Mouse (Mus musculus) lung, postnatal 0 days (tissue): ENCODE data around the gene Itga9. TPM values are rescaled to one million over a fixed set of nuclear protein-coding genes. Genes with fewer than 3 reads are reported as not detected.

Experiments
- ATAC-seq: fragments of 200-750 bp; cut with Nextera tagmentation; 2 replicates; pipeline ENCODE4 v1.8.0; 2017; ENCODE audit warnings: moderate library complexity
- DNase-seq: peaks from one replicate; pipeline ENCODE4 v3.0.0-alpha.2; 2016; ENCODE audit warnings: low spot score
- H3K27ac ChIP-seq: fragments of 300-500 bp; sonication (generic); 2 replicates; pipeline ENCODE4 v1.5.1; 2014; ENCODE audit warnings: antibody characterized with exemption, mild to moderate bottlenecking, low read length, mixed read lengths
- H3K27me3 ChIP-seq: fragments of 300-500 bp; sonication (generic); replicated peaks from 2 replicates; pipeline ENCODE4 v1.6.1; 2014; ENCODE audit warnings: low read length, mixed read lengths; ENCODE audit not compliant: insufficient read depth
- H3K36me3 ChIP-seq: fragments of 300-500 bp; sonication (generic); 2 replicates; pipeline ENCODE4 v1.6.1; 2014; ENCODE audit warnings: low read length, mixed read lengths; ENCODE audit not compliant: insufficient read depth
- H3K4me1 ChIP-seq: fragments of 300-500 bp; sonication (generic); 2 replicates; pipeline ENCODE4 v1.6.1; 2014; ENCODE audit warnings: antibody characterized with exemption, low read depth, low read length, mixed read lengths; ENCODE audit not compliant: insufficient read depth
- H3K4me2 ChIP-seq: fragments of 300-500 bp; sonication (generic); replicated peaks from 2 replicates; pipeline ENCODE4 v1.6.1; 2014; ENCODE audit warnings: low read depth, mild to moderate bottlenecking, low read length, moderate library complexity, mixed read lengths
- H3K4me3 ChIP-seq: fragments of 300-500 bp; sonication (generic); 2 replicates; pipeline ENCODE4 v1.5.1; 2014; ENCODE audit warnings: low read depth, low read length
- H3K9ac ChIP-seq: fragments of 300-500 bp; sonication (generic); replicated peaks from 2 replicates; pipeline ENCODE4 v1.6.1; 2014; ENCODE audit warnings: low read depth, mild to moderate bottlenecking
- H3K9me3 ChIP-seq: fragments of 300-500 bp; sonication (generic); 2 replicates; pipeline ENCODE4 v1.6.1; 2016; ENCODE audit warnings: low read length, mixed read lengths
- CTCF ChIP-seq: IDR thresholded peaks from 2 replicates; pipeline ENCODE4 v1.5.1; 2016; ENCODE audit warnings: antibody characterized with exemption, mild to moderate bottlenecking
- EP300 ChIP-seq: IDR thresholded peaks from 2 replicates; pipeline ENCODE4 v1.6.1; 2016; ENCODE audit warnings: antibody characterized with exemption, mild to moderate bottlenecking, control low read depth
- WGBS: fragments of 180-500 bp; shearing (Covaris S2); extraction: QIAGEN DNeasy Blood & Tissue Kit; methylation state at CpG from one replicate; pipeline ENCODE4 v1.1.7; 2014; 5-methylcytosine and 5-hydroxymethylcytosine counted together
- polyA plus RNA-seq: library from polyadenylated mRNA; unstranded; fragments of >200 nt; fragmentation: Nextera tagmentation; extraction: Ambion mirVana; gene quantifications from 2 replicates; pipeline ENCODE4 v1.2.1, GENCODE M21; 2015

Itga9 gene
- polyA plus RNA-seq, 1 experiment from 2014 or later: 24.2 TPM

- WGBS: 61% methylated on average over 4 of the region's 4 CpGs
Observed at GRCm38 (mm10) chr9:118587115-118587514, 19.4 kb upstream of the Itga9 start.

GRCm38 (mm10) chr9:118589249-118589648 lies 17.2 kb upstream of the Itga9 start:
- ATAC-seq: peak; percentile 15; the same call in 1 of the 2 replicates
- TF ChIP-seq CTCF: peak; percentile 82
- no peak for TF ChIP-seq EP300
- Histone ChIP-seq H3K4me1 (no peaks in the 10 kb centered on the region), H3K36me3 (no peaks in the 10 kb centered on the region), H3K27me3 (no peaks in the 10 kb centered on the region), H3K4me3 (no peak overlapping the region), H3K9me3 (no peaks in the 10 kb centered on the region), H3K4me2 (no peak overlapping the region), H3K9ac (no peak overlapping the region), H3K27ac (no peak overlapping the region)
- peak; percentile 71 for DNase-seq
- 14% methylated on average over 3 of the region's 3 CpGs for WGBS

More at GRCm38 (mm10) chr9:118587115-118587514, 19.4 kb upstream of the Itga9 start:
- DNase-seq: no peak
- no peak for ATAC-seq
- Histone ChIP-seq H3K36me3 (no peaks in the 10 kb centered on the region), H3K4me3 (no peak overlapping the region), H3K4me1 (no peaks in the 10 kb centered on the region), H3K9ac (no peak overlapping the region), H3K9me3 (no peaks in the 10 kb centered on the region), H3K27ac (no peak overlapping the region), H3K4me2 (no peak overlapping the region), H3K27me3 (no peaks in the 10 kb centered on the region)
- TF ChIP-seq CTCF: no peak
- TF ChIP-seq EP300: no peak

GRCm38 (mm10) chr9:118590230-118590629 lies 16.3 kb upstream of the Itga9 start:
- Histone ChIP-seq H3K27ac (no peak overlapping the region), H3K9ac (no peak overlapping the region), H3K36me3 (no peaks in the 10 kb centered on the region), H3K4me2 (no peak overlapping the region), H3K4me3 (no peak overlapping the region), H3K9me3 (no peaks in the 10 kb centered on the region), H3K27me3 (no peaks in the 10 kb centered on the region), H3K4me1 (no peaks in the 10 kb centered on the region)
- DNase-seq (no peak), ATAC-seq (no peak)
- WGBS: 61% methylated on average over 7 of the region's 7 CpGs
- TF ChIP-seq CTCF: no peak
- no peak for TF ChIP-seq EP300

DNA sequence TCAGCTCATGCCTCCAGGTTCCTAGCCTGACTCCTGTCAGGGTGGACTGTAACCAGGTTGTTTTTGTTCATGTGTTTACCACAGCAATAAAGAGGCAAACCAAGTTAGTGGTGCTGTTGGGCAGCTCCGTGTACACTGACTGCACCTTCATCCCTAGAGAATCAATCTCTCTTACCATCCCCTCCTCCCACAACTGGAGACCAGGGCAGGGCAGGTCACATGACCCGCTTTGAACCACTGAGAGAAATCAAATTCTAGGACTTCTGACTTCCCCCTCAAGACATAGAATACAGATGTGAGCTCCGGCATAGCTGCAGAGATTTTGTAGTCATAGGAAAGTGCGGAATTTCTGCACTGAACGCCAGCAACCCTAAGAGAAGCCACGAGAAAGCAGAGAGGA lies 14.9 kb upstream of the Itga9 start:
- TF ChIP-seq CTCF: no peak
- no peak for TF ChIP-seq EP300
- DNase-seq (no peak), ATAC-seq (no peak)
- H3K27me3 ChIP-seq: no peaks in the 10 kb centered on the region
- H3K4me2 ChIP-seq: no peak overlapping the region
- no peak overlapping the region for H3K4me3 ChIP-seq
- no peaks in the 10 kb centered on the region for H3K9me3 ChIP-seq
- no peak overlapping the region for H3K9ac ChIP-seq
- no peak overlapping the region for H3K27ac ChIP-seq
- H3K4me1 ChIP-seq: no peaks in the 10 kb centered on the region
- WGBS: 79% methylated on average over 6 of the region's 6 CpGs
- H3K36me3 ChIP-seq: no peaks in the 10 kb centered on the region

DNA sequence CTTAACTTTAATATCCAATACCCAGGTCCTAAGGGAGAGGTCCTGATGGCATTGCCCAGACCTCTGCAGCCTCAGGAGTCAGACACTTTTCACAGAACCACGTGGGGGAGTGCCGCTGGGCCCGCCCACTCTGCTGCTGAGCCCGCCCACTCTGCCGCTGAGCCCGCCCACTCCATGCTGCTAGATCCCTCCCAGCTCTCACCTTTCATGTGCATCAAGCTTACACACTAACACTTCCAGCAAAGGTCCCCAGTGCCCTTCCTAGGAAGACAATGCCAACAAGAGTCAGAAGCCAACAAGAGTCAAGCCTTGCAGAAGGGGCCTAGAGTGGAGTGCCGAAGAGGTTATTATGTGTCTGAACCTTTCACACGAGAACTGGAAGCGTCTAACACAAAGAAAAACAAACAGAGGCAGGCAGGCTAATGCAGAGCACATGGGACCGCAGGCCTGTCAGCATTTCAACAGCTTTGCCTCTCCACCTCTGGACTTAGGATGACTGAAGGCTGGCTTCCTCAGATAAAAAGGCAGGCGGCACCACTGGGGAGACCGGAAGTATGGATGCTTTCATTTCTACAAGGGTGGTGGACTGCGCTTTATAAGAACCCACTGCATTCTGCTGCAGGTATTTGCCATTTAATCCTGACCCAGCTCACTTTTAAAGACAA lies 13.8 kb upstream of the Itga9 start:
- TF ChIP-seq CTCF (no peak), EP300 (no peak)
- WGBS: 33% methylated on average over 13 of the region's 13 CpGs
- no peak overlapping the region for H3K9ac ChIP-seq
- H3K4me2 ChIP-seq: no peak overlapping the region
- H3K4me3 ChIP-seq: no peak overlapping the region
- H3K4me1 ChIP-seq: no peaks in the 10 kb centered on the region
- H3K27me3 ChIP-seq: no peaks in the 10 kb centered on the region
- H3K36me3 ChIP-seq: no peaks in the 10 kb centered on the region
- ATAC-seq (peak; percentile 79), DNase-seq (peak; percentile 53)
- H3K9me3 ChIP-seq: no peaks in the 10 kb centered on the region
- no peak overlapping the region for H3K27ac ChIP-seq

- ATAC-seq (no peak), DNase-seq (no peak)
- Histone ChIP-seq H3K36me3 (no peaks in the 10 kb centered on the region), H3K9ac (no peak overlapping the region), H3K9me3 (no peaks in the 10 kb centered on the region), H3K4me3 (no peak overlapping the region), H3K27me3 (no peaks in the 10 kb centered on the region), H3K27ac (no peak overlapping the region), H3K4me2 (no peak overlapping the region), H3K4me1 (no peaks in the 10 kb centered on the region)
- 84% methylated on average over 8 of the region's 8 CpGs for WGBS
- TF ChIP-seq EP300 (no peak), CTCF (no peak)
Observed at GRCm38 (mm10) chr9:118593443-118593842, 13.0 kb upstream of the Itga9 start.
